Mouse (Mus musculus) lung, postnatal 0 days (tissue): ENCODE measurements around the gene Ssbp4.

Experiments
- CTCF ChIP-seq: IDR thresholded peaks from 2 replicates; pipeline ENCODE4 v1.5.1; 2016; ENCODE audit warnings: antibody characterized with exemption, mild to moderate bottlenecking
- EP300 ChIP-seq: IDR thresholded peaks from 2 replicates; pipeline ENCODE4 v1.6.1; 2016; ENCODE audit warnings: antibody characterized with exemption, mild to moderate bottlenecking, control low read depth

GRCm38 (mm10) chr8:70635527-70635926, 26.9 kb upstream of the Ssbp4 start:
- TF ChIP-seq CTCF (no peak), EP300 (no peak)
